Mouse (Mus musculus) heart, postnatal 0 days (tissue): ENCODE data around the gene Fgd6. TPM values are rescaled to one million over a fixed set of nuclear protein-coding genes. Genes with fewer than 3 reads are reported as not detected.

ENCODE experiments used
- ATAC-seq: fragments of 200-750 bp; cut with Nextera tagmentation; 2 replicates; pipeline ENCODE4 v1.8.0; 2017; ENCODE audit warnings: low read depth, moderate number of reproducible peaks, moderate library complexity; ENCODE audit not compliant: insufficient read depth
- DNase-seq: peaks from one replicate; pipeline ENCODE4 v3.0.0-alpha.2; 2016; ENCODE audit warnings: low spot score
- H3K27ac ChIP-seq: fragments of 300-500 bp; sonication (generic); 2 replicates; pipeline ENCODE4 v1.5.1; 2014; ENCODE audit warnings: low read depth, mild to moderate bottlenecking
- H3K27me3 ChIP-seq: fragments of 300-500 bp; sonication (generic); 2 replicates; pipeline ENCODE4 v1.6.1; 2014; ENCODE audit warnings: low read length, mixed read lengths; ENCODE audit not compliant: control insufficient read depth, insufficient read depth
- H3K36me3 ChIP-seq: fragments of 300-500 bp; sonication (generic); replicated peaks from 2 replicates; pipeline ENCODE4 v1.6.1; 2014; ENCODE audit warnings: low read length, mixed read lengths; ENCODE audit not compliant: control insufficient read depth, insufficient read depth
- H3K4me1 ChIP-seq: fragments of 300-500 bp; sonication (generic); 2 replicates; pipeline ENCODE4 v1.6.1; 2014; ENCODE audit warnings: antibody characterized with exemption; ENCODE audit not compliant: control insufficient read depth, insufficient read depth
- H3K4me2 ChIP-seq: fragments of 300-500 bp; sonication (generic); 2 replicates; pipeline ENCODE4 v1.6.1; 2014; ENCODE audit warnings: low read depth, mild to moderate bottlenecking, low read length, moderate library complexity
- H3K4me3 ChIP-seq: fragments of 300-500 bp; sonication (generic); 2 replicates; pipeline ENCODE4 v1.5.1; 2014; ENCODE audit warnings: low read depth, low read length
- H3K9ac ChIP-seq: fragments of 300-500 bp; sonication (generic); replicated peaks from 2 replicates; pipeline ENCODE4 v1.6.1; 2014; ENCODE audit warnings: low read depth, low read length, mixed read lengths
- H3K9me3 ChIP-seq: fragments of 300-500 bp; sonication (generic); replicated peaks from 2 replicates; pipeline ENCODE4 v1.6.1; 2016; ENCODE audit warnings: low read length; ENCODE audit not compliant: control insufficient read depth
- CTCF ChIP-seq: IDR thresholded peaks from 2 replicates; pipeline ENCODE4 v1.5.1; 2016; ENCODE audit warnings: antibody characterized with exemption, control low read depth, low read depth
- EP300 ChIP-seq: IDR thresholded peaks from 2 replicates; pipeline ENCODE4 v1.6.1; 2016; ENCODE audit warnings: antibody characterized with exemption, low read depth
- WGBS: fragments of 180-500 bp; shearing (Covaris S2); extraction: QIAGEN DNeasy Blood & Tissue Kit; methylation state at CpG from one replicate; pipeline ENCODE4 v1.1.7; 2014; 5-methylcytosine and 5-hydroxymethylcytosine counted together
- polyA plus RNA-seq: library from polyadenylated mRNA; unstranded; fragments of >200 nt; fragmentation: Nextera tagmentation; extraction: Ambion mirVana; gene quantifications from 2 replicates; pipeline ENCODE4 v1.2.1, GENCODE M21; 2015
- total RNA-seq: library from RNA; depleted of rRNA; stranded (reverse); fragments of >200 nt; gene quantifications from 2 replicates; pipeline ENCODE4 v1.2.3, GENCODE M21; 2014; ENCODE audit warnings: low replicate concordance

Gene Fgd6
- total and polyA plus RNA-seq, 2 experiments from 2014 or later = 1.3 to 2.7 TPM

- DNase-seq (no peak), ATAC-seq (no peak)
- H3K4me2 ChIP-seq = no peak overlapping the region
- H3K4me3 ChIP-seq = no peak overlapping the region
- no peaks in the 10 kb centered on the region for H3K27me3 ChIP-seq
- no peak overlapping the region for H3K9ac ChIP-seq
- peaks cover 55% of the 10 kb centered on the region for H3K36me3 ChIP-seq
- WGBS = 70% methylated on average over 5 of the region's 5 CpGs
- no peaks in the 10 kb centered on the region for H3K9me3 ChIP-seq
- TF ChIP-seq CTCF (no peak), EP300 (no peak)
- no peaks in the 10 kb centered on the region for H3K4me1 ChIP-seq
- no peak overlapping the region for H3K27ac ChIP-seq
Observed at GRCm38 (mm10) chr10:94161051-94161765, 125.4 kb downstream of the Fgd6 start.

- Histone ChIP-seq H3K4me3 (no peak overlapping the region), H3K9ac (no peak overlapping the region), H3K27ac (no peak overlapping the region), H3K27me3 (no peaks in the 10 kb centered on the region), H3K36me3 (peaks cover 61% of the 10 kb centered on the region), H3K4me2 (no peak overlapping the region), H3K9me3 (no peaks in the 10 kb centered on the region), H3K4me1 (no peaks in the 10 kb centered on the region)
- DNase-seq (no peak), ATAC-seq (no peak)
- TF ChIP-seq EP300 = no peak
- no peak for TF ChIP-seq CTCF
- WGBS = 93% methylated on average over 7 of the region's 7 CpGs
Observed at GRCm38 (mm10) chr10:94162031-94162430, 126.2 kb downstream of the Fgd6 start.

GRCm38 (mm10) chr10:94164104-94164845 is 128.5 kb downstream of the Fgd6 start:
- Histone ChIP-seq H3K9me3 (no peaks in the 10 kb centered on the region), H3K27ac (no peak overlapping the region), H3K4me1 (no peaks in the 10 kb centered on the region), H3K9ac (no peak overlapping the region), H3K27me3 (no peaks in the 10 kb centered on the region), H3K4me3 (no peak overlapping the region), H3K4me2 (no peak overlapping the region), H3K36me3 (peaks cover 65% of the 10 kb centered on the region)
- no peak for ATAC-seq
- 70% methylated on average over 5 of the region's 5 CpGs for WGBS
- TF ChIP-seq EP300 (no peak), CTCF (no peak)
- no peak for DNase-seq

- Histone ChIP-seq H3K27me3 (no peaks in the 10 kb centered on the region), H3K27ac (no peak overlapping the region), H3K4me2 (no peak overlapping the region), H3K9me3 (no peaks in the 10 kb centered on the region), H3K4me1 (no peaks in the 10 kb centered on the region), H3K4me3 (no peak overlapping the region), H3K36me3 (peaks cover 72% of the 10 kb centered on the region), H3K9ac (no peak overlapping the region)
- DNase-seq (no peak), ATAC-seq (no peak)
- WGBS = 87% methylated on average over 16 of the region's 16 CpGs
- TF ChIP-seq CTCF (no peak), EP300 (no peak)
Observed at GRCm38 (mm10) chr10:94165426-94165825, 129.6 kb downstream of the Fgd6 start.

- Histone ChIP-seq H3K4me1 (no peaks in the 10 kb centered on the region), H3K9me3 (no peaks in the 10 kb centered on the region), H3K4me3 (no peak overlapping the region), H3K9ac (no peak overlapping the region), H3K27me3 (no peaks in the 10 kb centered on the region), H3K36me3 (peaks cover 84% of the 10 kb centered on the region), H3K4me2 (no peak overlapping the region), H3K27ac (no peak overlapping the region)
- TF ChIP-seq EP300 (no peak), CTCF (no peak)
- DNase-seq (peak; percentile 11), ATAC-seq (no peak)
- 89% methylated on average over 11 of the region's 11 CpGs for WGBS
Observed at GRCm38 (mm10) chr10:94167051-94167750, 131.4 kb downstream of the Fgd6 start.
